Mouse (Mus musculus): ENCODE measurements around the gene Tsc22d1. TPM values are rescaled to one million over a fixed set of nuclear protein-coding genes. Genes with fewer than 3 reads are reported as not detected.

Tsc22d1 gene
- polyA plus RNA-seq, 1 experiment from 2014 or later: 517 TPM

- no peak for ATAC-seq (ENCODE audit: low FRiP score)
- no peaks in the 10 kb centered on the region for H3K9me3 ChIP-seq (replicated peaks)
- peaks cover 2% of the 10 kb centered on the region; the same call in 1 of the 2 replicates for H3K36me3 ChIP-seq
- no peak overlapping the region for H3K9ac ChIP-seq
- H3K27me3 ChIP-seq: no peaks in the 10 kb centered on the region
- peaks cover 13% of the 10 kb centered on the region; the same call in 1 of the 2 replicates for H3K4me1 ChIP-seq
- 79% methylated on average over 6 of the region's 6 CpGs for WGBS
- H3K27ac ChIP-seq: no peak overlapping the region
- H3K4me3 ChIP-seq: no peak overlapping the region
- no peak overlapping the region for H3K4me2 ChIP-seq (replicated peaks)
These were observed 36.2 kb downstream of the Tsc22d1 start for GRCm38 (mm10) chr14:76451011-76451410.

- Histone ChIP-seq H3K9ac (no peak overlapping the region), H3K9me3 (replicated peaks) (no peaks in the 10 kb centered on the region), H3K4me1 (peaks cover 13% of the 10 kb centered on the region; the same call in 1 of the 2 replicates), H3K27me3 (no peaks in the 10 kb centered on the region), H3K27ac (peak overlapping the region; percentile 23; the same call in 1 of the 2 replicates), H3K4me2 (replicated peaks) (no peak overlapping the region), H3K4me3 (no peak overlapping the region), H3K36me3 (peaks cover 1% of the 10 kb centered on the region; the same call in 1 of the 2 replicates)
- WGBS: 69% methylated on average over 17 of the region's 17 CpGs
- ATAC-seq (ENCODE audit: low FRiP score): peak; percentile 56
These were observed 38.1 kb downstream of the Tsc22d1 start for GRCm38 (mm10) chr14:76452751-76453360.

- no peak for ATAC-seq (ENCODE audit: low FRiP score)
- H3K9me3 ChIP-seq (replicated peaks): no peaks in the 10 kb centered on the region
- 63% methylated on average over 4 of the region's 5 CpGs for WGBS
- H3K27me3 ChIP-seq: no peaks in the 10 kb centered on the region
- no peak overlapping the region for H3K4me2 ChIP-seq (replicated peaks)
- no peak overlapping the region for H3K4me3 ChIP-seq
- H3K4me1 ChIP-seq: peaks cover 13% of the 10 kb centered on the region; the same call in 1 of the 2 replicates
- no peak overlapping the region for H3K9ac ChIP-seq
- no peak overlapping the region for H3K27ac ChIP-seq
- H3K36me3 ChIP-seq: no peaks in the 10 kb centered on the region
These were observed 39.9 kb downstream of the Tsc22d1 start for GRCm38 (mm10) chr14:76454673-76455072.

- 81% methylated on average over 7 of the region's 7 CpGs for WGBS
- no peak overlapping the region for H3K4me2 ChIP-seq (replicated peaks)
These were observed 40.4 kb downstream of the Tsc22d1 start for GRCm38 (mm10) chr14:76455159-76455558.

GRCm38 (mm10) chr14:76457696-76458095 is 42.9 kb downstream of the Tsc22d1 start:
- Histone ChIP-seq H3K27ac (no peak overlapping the region), H3K27me3 (no peaks in the 10 kb centered on the region), H3K9ac (no peak overlapping the region), H3K4me2 (replicated peaks) (no peak overlapping the region), H3K4me1 (peaks cover 10% of the 10 kb centered on the region), H3K9me3 (replicated peaks) (no peaks in the 10 kb centered on the region), H3K4me3 (no peak overlapping the region), H3K36me3 (peaks cover 4% of the 10 kb centered on the region; the same call in 1 of the 2 replicates)
- ATAC-seq (ENCODE audit: low FRiP score): no peak
- 81% methylated on average over 3 of the region's 3 CpGs for WGBS

More at GRCm38 (mm10) chr14:76455159-76455558, 40.4 kb downstream of the Tsc22d1 start:
- no peak overlapping the region for H3K27ac ChIP-seq
- H3K9ac ChIP-seq: no peak overlapping the region
- no peaks in the 10 kb centered on the region for H3K27me3 ChIP-seq
- H3K4me1 ChIP-seq: peaks cover 14% of the 10 kb centered on the region
- H3K36me3 ChIP-seq: no peaks in the 10 kb centered on the region
- no peak for ATAC-seq (ENCODE audit: low FRiP score)
- no peak overlapping the region for H3K4me3 ChIP-seq
- no peaks in the 10 kb centered on the region for H3K9me3 ChIP-seq (replicated peaks)

- H3K27me3 ChIP-seq: no peaks in the 10 kb centered on the region
- H3K4me1 ChIP-seq: peaks cover 9% of the 10 kb centered on the region
- no peak overlapping the region for H3K4me2 ChIP-seq (replicated peaks)
- peaks cover 4% of the 10 kb centered on the region; the same call in 1 of the 2 replicates for H3K36me3 ChIP-seq
- no peak overlapping the region for H3K9ac ChIP-seq
- no peak overlapping the region for H3K4me3 ChIP-seq
- H3K9me3 ChIP-seq (replicated peaks): no peaks in the 10 kb centered on the region
- H3K27ac ChIP-seq: no peak overlapping the region
- 82% methylated on average over 7 of the region's 7 CpGs for WGBS
- ATAC-seq (ENCODE audit: low FRiP score): no peak
These were observed 45.4 kb downstream of the Tsc22d1 start for GRCm38 (mm10) chr14:76460181-76460580.

GRCm38 (mm10) chr14:76461182-76461775 is 46.5 kb downstream of the Tsc22d1 start:
- H3K4me3 ChIP-seq: no peak overlapping the region
- no peak for ATAC-seq (ENCODE audit: low FRiP score)
- 77% methylated on average over 10 of the region's 10 CpGs for WGBS
- 0 out of 2 replicates have a peak overlapping the region, but pooled peaks have one; percentile 18 for H3K27ac ChIP-seq
- H3K36me3 ChIP-seq: peaks cover 4% of the 10 kb centered on the region; the same call in 1 of the 2 replicates
- no peaks in the 10 kb centered on the region for H3K27me3 ChIP-seq
- H3K4me2 ChIP-seq (replicated peaks): no peak overlapping the region
- peaks cover 10% of the 10 kb centered on the region for H3K4me1 ChIP-seq
- H3K9me3 ChIP-seq (replicated peaks): no peaks in the 10 kb centered on the region
- H3K9ac ChIP-seq: no peak overlapping the region

- Histone ChIP-seq H3K36me3 (peaks cover 4% of the 10 kb centered on the region; the same call in 1 of the 2 replicates), H3K9me3 (replicated peaks) (no peaks in the 10 kb centered on the region), H3K4me1 (peaks cover 19% of the 10 kb centered on the region), H3K27me3 (no peaks in the 10 kb centered on the region), H3K4me3 (no peak overlapping the region), H3K4me2 (replicated peaks) (no peak overlapping the region), H3K27ac (no peak overlapping the region), H3K9ac (no peak overlapping the region)
- WGBS: 86% methylated on average over 4 of the region's 4 CpGs
- ATAC-seq (ENCODE audit: low FRiP score): no peak
These were observed 48.8 kb downstream of the Tsc22d1 start for GRCm38 (mm10) chr14:76463414-76464098.

GRCm38 (mm10) chr14:76464967-76465366 is 50.2 kb downstream of the Tsc22d1 start:
- H3K27ac ChIP-seq: peak overlapping the region; percentile 31; the same call in 1 of the 2 replicates

GRCm38 (mm10) chr14:76466641-76467323 is 52.0 kb downstream of the Tsc22d1 start:
- peak; percentile 83 for ATAC-seq (ENCODE audit: low FRiP score)
- H3K9me3 ChIP-seq (replicated peaks): no peaks in the 10 kb centered on the region
- no peak overlapping the region for H3K4me3 ChIP-seq
- H3K4me1 ChIP-seq: peaks cover 18% of the 10 kb centered on the region
- H3K9ac ChIP-seq: peak overlapping the region; percentile 29; the same call in 1 of the 2 replicates
- no peak overlapping the region for H3K27ac ChIP-seq
- H3K36me3 ChIP-seq: peaks cover 4% of the 10 kb centered on the region; the same call in 1 of the 2 replicates
- no peak overlapping the region for H3K4me2 ChIP-seq (replicated peaks)
- H3K27me3 ChIP-seq: no peaks in the 10 kb centered on the region
- WGBS: 26% methylated on average over 18 of the region's 18 CpGs

More at GRCm38 (mm10) chr14:76464967-76465366, 50.2 kb downstream of the Tsc22d1 start:
- Histone ChIP-seq H3K9me3 (replicated peaks) (no peaks in the 10 kb centered on the region), H3K4me1 (peaks cover 21% of the 10 kb centered on the region), H3K4me2 (replicated peaks) (no peak overlapping the region), H3K36me3 (peaks cover 4% of the 10 kb centered on the region; the same call in 1 of the 2 replicates), H3K4me3 (no peak overlapping the region), H3K9ac (no peak overlapping the region), H3K27me3 (no peaks in the 10 kb centered on the region)
- no peak for ATAC-seq (ENCODE audit: low FRiP score)
- whole genome bisulfite sequencing: 84% methylated on average over 3 of the region's 3 CpGs

GRCm38 (mm10) chr14:76467932-76468331 is 53.2 kb downstream of the Tsc22d1 start:
- WGBS: 75% methylated on average over 11 of the region's 11 CpGs
- Histone ChIP-seq H3K27ac (no peak overlapping the region), H3K4me2 (replicated peaks) (no peak overlapping the region), H3K27me3 (no peaks in the 10 kb centered on the region), H3K9me3 (replicated peaks) (no peaks in the 10 kb centered on the region), H3K4me3 (no peak overlapping the region), H3K36me3 (no peaks in the 10 kb centered on the region; the same call in 1 of the 2 replicates), H3K4me1 (peaks cover 18% of the 10 kb centered on the region), H3K9ac (no peak overlapping the region)
- ATAC-seq (ENCODE audit: low FRiP score): no peak

GRCm38 (mm10) chr14:76471301-76471700 is 56.5 kb downstream of the Tsc22d1 start:
- Histone ChIP-seq H3K9me3 (replicated peaks) (no peaks in the 10 kb centered on the region), H3K9ac (no peak overlapping the region), H3K4me3 (no peak overlapping the region), H3K4me2 (replicated peaks) (no peak overlapping the region), H3K4me1 (peaks cover 10% of the 10 kb centered on the region; the same call in 1 of the 2 replicates), H3K27ac (no peak overlapping the region), H3K27me3 (no peaks in the 10 kb centered on the region), H3K36me3 (no peaks in the 10 kb centered on the region; the same call in 1 of the 2 replicates)
- no peak for ATAC-seq (ENCODE audit: low FRiP score)
- 78% methylated on average over 19 of the region's 19 CpGs for WGBS
